Mouse (Mus musculus) liver, embryonic 15.5 days (tissue): ENCODE measurements around the gene Gm45844. TPM values are rescaled to one million over a fixed set of nuclear protein-coding genes. Genes with fewer than 3 reads are reported as not detected.

Experiments
- ATAC-seq: fragments of 200-750 bp; cut with Nextera tagmentation; 2 replicates; pipeline ENCODE4 v1.8.0; 2017; ENCODE audit warnings: moderate number of reproducible peaks, mild to moderate bottlenecking, moderate library complexity; ENCODE audit not compliant: insufficient read depth
- H3K27ac ChIP-seq: fragments of 300-500 bp; sonication (generic); replicated peaks from 2 replicates; pipeline ENCODE4 v1.5.1; 2015; ENCODE audit warnings: mild to moderate bottlenecking, inconsistent platforms
- H3K27me3 ChIP-seq: fragments of 300-500 bp; sonication (generic); 2 replicates; pipeline ENCODE4 v1.6.1; 2015; ENCODE audit warnings: mild to moderate bottlenecking, inconsistent platforms
- H3K36me3 ChIP-seq: fragments of 300-500 bp; sonication (generic); replicated peaks from 2 replicates; pipeline ENCODE4 v1.6.1; 2015; ENCODE audit warnings: moderate library complexity, mild to moderate bottlenecking, inconsistent platforms
- H3K4me1 ChIP-seq: fragments of 300-500 bp; sonication (generic); replicated peaks from 2 replicates; pipeline ENCODE4 v1.6.1; 2015; ENCODE audit warnings: inconsistent platforms
- H3K4me2 ChIP-seq: fragments of 300-500 bp; sonication (generic); 2 replicates; pipeline ENCODE4 v1.6.1; 2015; ENCODE audit warnings: moderate library complexity, mild to moderate bottlenecking, inconsistent platforms
- H3K4me3 ChIP-seq: fragments of 300-500 bp; sonication (generic); replicated peaks from 2 replicates; pipeline ENCODE4 v1.5.1; 2015; ENCODE audit warnings: mild to moderate bottlenecking, inconsistent platforms
- H3K9ac ChIP-seq: fragments of 300-500 bp; sonication (generic); 2 replicates; pipeline ENCODE4 v1.6.1; 2015; ENCODE audit warnings: moderate library complexity, mild to moderate bottlenecking, inconsistent platforms
- H3K9me3 ChIP-seq: fragments of 300-500 bp; sonication (generic); replicated peaks from 2 replicates; pipeline ENCODE4 v1.6.1; 2016; ENCODE audit warnings: inconsistent platforms
- WGBS: fragments of 180-500 bp; shearing (Covaris S2); methylation state at CpG from one replicate; pipeline ENCODE4 v1.1.7; 2015; ENCODE audit warnings: mixed read lengths; ENCODE audit not compliant: insufficient replicate concordance; 5-methylcytosine and 5-hydroxymethylcytosine counted together
- microRNA-seq: library from miRNA; unstranded; fragments of <30 nt; microRNA quantifications from one replicate; pipeline ENCODE4, GENCODE M21; 2016
- polyA plus RNA-seq: library from polyadenylated mRNA; unstranded; fragments of >200 nt; fragmentation: Nextera tagmentation; extraction: Ambion mirVana; gene quantifications from 2 replicates; pipeline ENCODE4 v1.2.1, GENCODE M21; 2015

Gene Gm45844
- polyA plus RNA-seq, 1 experiment from 2014 or later: 0.25 TPM

GRCm38 (mm10) chr7:7171227-7172147, 106.6 kb downstream of the Gm45844 start, which contains the start of gene Zfp418:
Gene Zfp418 (plus strand): TSS chr7:7171330.
- no peak within 1 kb of the TSS for H3K27ac ChIP-seq
- H3K9me3 ChIP-seq: no peaks in the 10 kb centered on the region
- peak within 1 kb of the TSS; percentile 65 for H3K4me3 ChIP-seq
- peak within 1 kb of the TSS; percentile 69 for H3K4me2 ChIP-seq
- ATAC-seq: peak; percentile 79
- H3K4me1 ChIP-seq: peaks cover 6% of the 10 kb centered on the region
- H3K36me3 ChIP-seq: no peaks in the 10 kb centered on the region
- no peaks in the 10 kb centered on the region for H3K27me3 ChIP-seq
- H3K9ac ChIP-seq: peak within 1 kb of the TSS; percentile 52
- 1% methylated on average over 26 of the region's 26 CpGs for WGBS

Small RNA genes within 50 kb of the gene (microRNA-seq; reads per million reads assigned to microRNA genes)
- not detected for gene Mir5620

Other genes with a start within 250 kb of the Gm45844 start
- 3.5 and 4.7 TPM in 2 replicates for gene Zfp954, start 156.8 kb downstream of the Gm45844 start, polyA plus RNA-seq
- 0.20 and 0.35 TPM in 2 replicates for gene Zfp773, start 141.5 kb downstream of the Gm45844 start, polyA plus RNA-seq
- 0.36 and 0.47 TPM in 2 replicates for gene Zfp418, start 107.0 kb downstream of the Gm45844 start, polyA plus RNA-seq
- gene Zfp772, start 68.3 kb downstream of the Gm45844 start, polyA plus RNA-seq: 0.97 and 1.2 TPM in 2 replicates
- not detected in 2 replicates for gene Vmn2r29, start 31.0 kb downstream of the Gm45844 start, polyA plus RNA-seq
- 14.3 and 14.9 TPM in 2 replicates for gene Clcn4, start 22.6 kb upstream of the Gm45844 start, polyA plus RNA-seq
- gene Vmn2r30, start 59.3 kb upstream of the Gm45844 start, polyA plus RNA-seq: not detected in 2 replicates
- not detected in 2 replicates for gene Gm45783, start 96.3 kb upstream of the Gm45844 start, polyA plus RNA-seq
- gene Vmn2r31, start 121.4 kb upstream of the Gm45844 start, polyA plus RNA-seq: not detected in 2 replicates
- not detected in 2 replicates for gene Vmn2r32, start 201.7 kb upstream of the Gm45844 start, polyA plus RNA-seq